Mouse (Mus musculus) limb, embryonic 11.5 days (tissue): Measurements from ENCODE around the gene Gnl1. TPM values are rescaled to one million over a fixed set of nuclear protein-coding genes. Genes with fewer than 3 reads are reported as not detected.
"Not testable (repeated sequence)": the region's sequence is repeated elsewhere in the genome, so short reads cannot be mapped to it uniquely, and the experiment has no call there.

Source experiments
- ATAC-seq: fragments of 200-750 bp; cut with Nextera tagmentation; 2 replicates; pipeline ENCODE4 v1.8.0; 2017; ENCODE audit warnings: low read depth; ENCODE audit not compliant: insufficient number of reproducible peaks, low FRiP score, low TSS enrichment
- DNase-seq: peaks from one replicate; pipeline ENCODE4 v3.0.0-alpha.2; 2015; ENCODE audit warnings: low spot score
- H3K27ac ChIP-seq: fragments of 300-500 bp; sonication (generic); replicated peaks from 2 replicates; pipeline ENCODE4 v1.5.1; 2014; ENCODE audit warnings: low read depth, mild to moderate bottlenecking, low read length
- H3K27me3 ChIP-seq: fragments of 300-500 bp; sonication (generic); 2 replicates; pipeline ENCODE4 v1.6.1; 2014; ENCODE audit warnings: mild to moderate bottlenecking, low read length, mixed read lengths; ENCODE audit not compliant: control insufficient read depth, insufficient read depth
- H3K36me3 ChIP-seq: fragments of 300-500 bp; sonication (generic); 2 replicates; pipeline ENCODE4 v1.6.1; 2014; ENCODE audit warnings: mild to moderate bottlenecking, low read length, moderate library complexity, mixed read lengths; ENCODE audit not compliant: control insufficient read depth, insufficient read depth
- H3K4me1 ChIP-seq: fragments of 300-500 bp; sonication (generic); 2 replicates; pipeline ENCODE4 v1.6.1; 2014; ENCODE audit warnings: low read length, mixed read lengths; ENCODE audit not compliant: control insufficient read depth, insufficient read depth
- H3K4me2 ChIP-seq: fragments of 300-500 bp; sonication (generic); 2 replicates; pipeline ENCODE4 v1.6.1; 2014; ENCODE audit warnings: low read depth, mild to moderate bottlenecking, moderate library complexity; ENCODE audit not compliant: severe bottlenecking
- H3K4me3 ChIP-seq: fragments of 300-500 bp; sonication (generic); 2 replicates; pipeline ENCODE4 v1.5.1; 2014; ENCODE audit warnings: low read depth, low read length
- H3K9ac ChIP-seq: fragments of 300-500 bp; sonication (generic); 2 replicates; pipeline ENCODE4 v1.6.1; 2014; ENCODE audit warnings: mild to moderate bottlenecking, low read length
- H3K9me3 ChIP-seq: fragments of 300-500 bp; sonication (generic); 2 replicates; pipeline ENCODE4 v1.6.1; 2016; ENCODE audit warnings: low read length; ENCODE audit not compliant: control insufficient read depth
- whole genome bisulfite sequencing: fragments of 180-500 bp; shearing (Covaris S2); extraction: QIAGEN DNeasy Blood & Tissue Kit; methylation state at CpG from one replicate; pipeline ENCODE4 v1.1.7; 2014; 5-methylcytosine and 5-hydroxymethylcytosine counted together
- polyA plus RNA-seq: library from polyadenylated mRNA; unstranded; fragments of >200 nt; fragmentation: Nextera tagmentation; extraction: Ambion mirVana; gene quantifications from 2 replicates; pipeline ENCODE4 v1.2.1, GENCODE M21; 2014

Gene Gnl1
- polyA plus RNA-seq, 1 experiment from 2014 or later: 40.8 TPM

DNA sequence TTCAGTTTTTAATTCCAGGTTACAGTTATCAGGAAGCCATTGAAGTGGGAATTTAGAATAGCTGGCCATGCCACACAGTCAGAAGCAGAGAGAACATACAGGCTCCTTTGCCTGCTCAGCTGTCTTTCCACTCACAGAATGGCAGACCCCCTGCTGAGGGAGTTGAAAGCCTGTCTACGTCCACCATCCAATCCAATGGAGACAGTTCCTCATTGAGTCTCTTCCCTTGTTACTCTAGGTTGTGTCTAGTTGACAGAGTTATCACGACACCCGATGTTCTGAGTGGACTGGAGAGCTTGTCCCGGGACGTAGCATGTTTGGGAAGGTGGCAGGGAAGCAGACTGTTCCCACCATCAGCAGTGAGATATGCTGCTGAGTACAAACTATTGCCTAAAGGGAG lies 45.5 kb downstream of the Gnl1 start:
- Histone ChIP-seq H3K27ac (no peak overlapping the region), H3K4me1 (no peaks in the 10 kb centered on the region), H3K36me3 (no peaks in the 10 kb centered on the region), H3K9ac (no peak overlapping the region), H3K4me2 (no peak overlapping the region), H3K9me3 (no peaks in the 10 kb centered on the region), H3K4me3 (no peak overlapping the region), H3K27me3 (no peaks in the 10 kb centered on the region)
- DNase-seq: no peak
- WGBS: 72% methylated on average over 5 of the region's 5 CpGs
- ATAC-seq: no peak

- no peak overlapping the region for H3K4me2 ChIP-seq
- H3K4me3 ChIP-seq: no peak overlapping the region
- 70% methylated on average over 4 of the region's 4 CpGs for WGBS
- no peak overlapping the region for H3K27ac ChIP-seq
- ATAC-seq (no peak), DNase-seq (no peak)
- no peaks in the 10 kb centered on the region for H3K27me3 ChIP-seq
- H3K9me3 ChIP-seq: no peaks in the 10 kb centered on the region
- no peaks in the 10 kb centered on the region for H3K4me1 ChIP-seq
- no peaks in the 10 kb centered on the region for H3K36me3 ChIP-seq
- H3K9ac ChIP-seq: no peak overlapping the region
Observed at GRCm38 (mm10) chr17:36025901-36026300, 46.2 kb downstream of the Gnl1 start.

GRCm38 (mm10) chr17:36027663-36028062 lies 48.0 kb downstream of the Gnl1 start:
- Histone ChIP-seq H3K9ac (no peak overlapping the region), H3K4me3 (no peak overlapping the region), H3K4me2 (no peak overlapping the region), H3K4me1 (no peaks in the 10 kb centered on the region), H3K27me3 (peaks cover 4% of the 10 kb centered on the region; the same call in 1 of the 2 replicates), H3K27ac (no peak overlapping the region), H3K9me3 (no peaks in the 10 kb centered on the region), H3K36me3 (no peaks in the 10 kb centered on the region)
- WGBS: 91% methylated on average over 4 of the region's 4 CpGs
- ATAC-seq: no peak
- DNase-seq: no peak

DNA sequence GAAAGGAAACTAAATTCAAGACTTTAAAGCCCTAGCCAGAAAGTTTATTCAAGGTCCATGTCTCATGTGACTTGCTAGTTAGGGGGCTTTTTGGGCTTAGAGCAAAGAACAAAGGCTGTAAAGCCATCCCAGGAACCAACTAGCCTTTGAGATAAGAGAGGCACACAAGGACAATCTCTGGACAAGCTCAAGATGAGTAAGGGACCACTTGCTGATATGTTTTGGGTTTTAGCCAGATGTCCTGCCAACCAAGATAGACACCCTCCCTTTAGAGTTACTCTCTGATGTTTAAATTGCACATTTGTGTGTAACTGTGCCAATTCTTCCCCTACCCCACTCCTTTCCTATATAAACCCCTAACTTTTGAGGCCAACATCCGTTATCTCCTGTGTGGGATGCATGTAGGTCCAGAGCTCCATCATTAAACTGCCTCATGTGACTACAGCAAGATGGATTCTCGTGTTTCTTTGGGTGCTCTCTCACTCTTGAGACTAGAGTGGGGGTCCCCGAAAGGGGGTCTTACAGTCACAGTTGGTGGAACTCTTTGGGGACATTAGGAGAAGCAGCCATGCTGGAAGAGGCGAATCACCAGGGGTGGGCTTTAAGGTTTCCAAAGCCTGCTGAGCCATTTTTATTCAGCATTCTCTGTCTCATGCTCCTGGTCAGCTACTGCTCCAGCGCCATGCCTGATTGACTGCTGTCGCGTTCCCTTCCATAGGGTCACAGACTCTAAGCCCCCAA lies 49.4 kb downstream of the Gnl1 start:
- no peak for ATAC-seq
- WGBS: 88% methylated on average over 7 of the region's 7 CpGs
- Histone ChIP-seq H3K4me2 (no peak overlapping the region), H3K9me3 (no peaks in the 10 kb centered on the region), H3K4me1 (no peaks in the 10 kb centered on the region), H3K36me3 (no peaks in the 10 kb centered on the region), H3K4me3 (no peak overlapping the region), H3K27ac (no peak overlapping the region), H3K27me3 (peaks cover 4% of the 10 kb centered on the region; the same call in 1 of the 2 replicates), H3K9ac (no peak overlapping the region)
- DNase-seq: no peak

- H3K9ac ChIP-seq, H3K36me3 ChIP-seq, H3K4me2 ChIP-seq, H3K4me3 ChIP-seq, H3K4me1 ChIP-seq, H3K27me3 ChIP-seq, DNase-seq, ATAC-seq, H3K27ac ChIP-seq, H3K9me3 ChIP-seq: not testable (repeated sequence)
- 60% methylated on average over 2 of the region's 4 CpGs for WGBS
Observed at GRCm38 (mm10) chr17:36030046-36030702, 50.5 kb downstream of the Gnl1 start.

GRCm38 (mm10) chr17:36030703-36031582 lies 51.3 kb downstream of the Gnl1 start:
- ATAC-seq, H3K27me3 ChIP-seq, H3K4me1 ChIP-seq, H3K27ac ChIP-seq, H3K9ac ChIP-seq, DNase-seq, H3K9me3 ChIP-seq, H3K36me3 ChIP-seq: not testable (repeated sequence)
- WGBS: 58% methylated on average over 7 of the region's 8 CpGs
- H3K4me3 ChIP-seq: 0 out of 2 replicates have a peak overlapping the region, but pooled peaks have one; percentile 33
- peak overlapping the region; percentile 67; the same call in 1 of the 2 replicates for H3K4me2 ChIP-seq

DNA sequence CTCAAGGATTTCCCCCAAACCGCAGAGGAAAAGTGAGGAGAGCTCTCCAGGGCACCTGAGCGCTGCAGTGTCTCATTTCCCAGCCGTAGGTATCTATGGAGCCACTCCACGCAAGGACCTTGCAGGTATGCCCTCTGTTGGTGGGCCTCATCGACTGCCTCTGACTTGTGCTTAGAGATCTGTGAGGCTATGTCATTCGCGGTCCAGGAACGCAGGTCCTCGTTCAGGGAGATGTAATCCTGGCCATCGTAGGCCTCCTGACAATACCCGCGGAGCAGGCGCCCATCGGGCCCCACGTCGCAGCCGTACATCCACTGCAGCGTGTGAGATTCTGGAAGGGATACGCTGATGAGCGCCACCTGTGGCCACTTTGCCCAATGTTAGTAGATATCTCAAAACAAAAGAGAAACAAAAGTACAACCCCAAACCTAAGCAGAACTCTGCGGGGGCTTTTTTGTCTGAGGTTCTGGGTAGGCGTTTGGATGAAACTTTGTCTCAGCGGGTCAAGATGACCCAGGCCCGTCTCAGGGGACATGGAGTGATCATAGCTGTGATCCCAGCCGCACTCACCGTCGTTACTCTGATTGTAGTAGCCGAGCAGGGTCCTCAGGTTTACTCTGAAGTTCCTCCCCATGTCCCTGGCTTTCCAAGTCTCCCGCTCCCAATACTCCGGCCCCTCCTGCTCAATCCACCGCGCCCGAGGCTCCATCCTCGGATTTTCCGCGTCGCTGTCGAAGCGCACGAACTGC lies 52.1 kb downstream of the Gnl1 start:
- H3K9me3 ChIP-seq, H3K27ac ChIP-seq, H3K4me1 ChIP-seq, H3K36me3 ChIP-seq, H3K27me3 ChIP-seq: not testable (repeated sequence)
- Histone ChIP-seq H3K9ac (peak overlapping the region; percentile 17; the same call in 1 of the 2 replicates), H3K4me3 (peak overlapping the region; percentile 33), H3K4me2 (peak overlapping the region; percentile 67)
- DNase-seq: peak; percentile 46
- WGBS: 3% methylated on average over 40 of the region's 40 CpGs
- peak; percentile 41; the same call in 1 of the 2 replicates for ATAC-seq
